Mouse (Mus musculus) megakaryocyte progenitor cell, adult 5-6 weeks (primary cell): ENCODE data around the gene Thap7. TPM values are rescaled to one million over a fixed set of nuclear protein-coding genes. Genes with fewer than 3 reads are reported as not detected.
"Not testable (repeated sequence)": the region's sequence is repeated elsewhere in the genome, so short reads cannot be mapped to it uniquely, and the experiment has no call there.

Source experiments
- ATAC-seq: replicated peaks from 2 replicates; pipeline ENCODE4 v1.8.0; 2016; ENCODE audit warnings: mild to moderate bottlenecking, moderate TSS enrichment, inconsistent platforms; ENCODE audit not compliant: poor library complexity
- total RNA-seq, 2 experiments: library from RNA; stranded (forward) in 1 of 2; stranded (reverse) in 1 of 2; fragments of 157-497, 149-512 nt in 1 of 2; fragments of 200-1000 nt in 1 of 2; gene quantifications; 2 replicates each; pipeline versions ENCODE4 v1.2.3 to v1.2.4; 2015 to 2017

The Thap7 gene
- 8.9 and 11.8 TPM in 2 replicates for total RNA-seq (2015)
- total RNA-seq (2017), result 26.4 and 28.9 TPM in 2 replicates

- peak; percentile 91 for ATAC-seq
These were observed at the start of gene Thap7 for GRCm38 (mm10) chr16:17530640-17531288. Gene Thap7, minus strand, starts transcription at chr16:17531136.

- ATAC-seq, result no peak
These were observed 45.9 kb upstream of the Thap7 start for GRCm38 (mm10) chr16:17576825-17577215.

- ATAC-seq, result peak; percentile 99
These were observed 45.2 kb upstream of the Thap7 start for GRCm38 (mm10) chr16:17575870-17576824.

- ATAC-seq, result peak; percentile 32
These were observed 35.2 kb upstream of the Thap7 start for GRCm38 (mm10) chr16:17566186-17566585.

- ATAC-seq, result no peak
These were observed 33.8 kb upstream of the Thap7 start for GRCm38 (mm10) chr16:17564771-17565170.

- ATAC-seq, result no peak
These were observed 33.3 kb upstream of the Thap7 start for GRCm38 (mm10) chr16:17564221-17564620.

- no peak for ATAC-seq
These were observed 32.6 kb upstream of the Thap7 start for GRCm38 (mm10) chr16:17563580-17563979.

- ATAC-seq, result peak; percentile 65
These were observed 30.8 kb upstream of the Thap7 start, which contains the start of gene P2rx6 for GRCm38 (mm10) chr16:17561751-17562208. Gene P2rx6, plus strand, starts transcription at chr16:17561885.

- ATAC-seq, result peak; percentile 42
These were observed 30.3 kb upstream of the Thap7 start, which contains the start of gene Lrrc74b for GRCm38 (mm10) chr16:17561128-17561750. Gene Lrrc74b, minus strand, starts transcription at chr16:17561247.

GRCm38 (mm10) chr16:17559396-17560027 lies 28.6 kb upstream of the Thap7 start:
- ATAC-seq, result no peak

GRCm38 (mm10) chr16:17558811-17559210 lies 27.9 kb upstream of the Thap7 start:
- ATAC-seq, result no peak

GRCm38 (mm10) chr16:17557947-17558480 lies 27.1 kb upstream of the Thap7 start:
- ATAC-seq, result peak; percentile 47

GRCm38 (mm10) chr16:17556907-17557306 lies 26.0 kb upstream of the Thap7 start:
- ATAC-seq, result no peak

GRCm38 (mm10) chr16:17556180-17556579 lies 25.2 kb upstream of the Thap7 start:
- no peak for ATAC-seq

GRCm38 (mm10) chr16:17554702-17555101 lies 23.8 kb upstream of the Thap7 start:
- ATAC-seq, result not testable (repeated sequence)

- peak; percentile 93 for ATAC-seq
These were observed 23.2 kb upstream of the Thap7 start for GRCm38 (mm10) chr16:17553910-17554685.

GRCm38 (mm10) chr16:17552837-17553236 lies 21.9 kb upstream of the Thap7 start:
- ATAC-seq, result no peak

- ATAC-seq, result no peak
These were observed 11.7 kb upstream of the Thap7 start for GRCm38 (mm10) chr16:17542632-17543031.

- ATAC-seq, result no peak
These were observed 5.6 kb upstream of the Thap7 start for GRCm38 (mm10) chr16:17536584-17536983.
